Mouse (Mus musculus): ENCODE results near the gene Washc3.

- TF ChIP-seq CTCF (IDR thresholded peaks at IDR 0.05) (no peak), EP300 (IDR thresholded peaks at IDR 0.05) (no peak)
Observed at GRCm38 (mm10) chr10:88284343-88284990, 83.6 kb downstream of the Washc3 start.
